Mouse (Mus musculus) c-Kit-positive CD71-positive TER-119-positive erythroid progenitor cells, embryonic 14.5 days (primary cell): ENCODE measurements around the gene Nyap2.
A peak's percentile ranks its signal among the peaks of the same experiment; 100 is the strongest.
"Not testable (repeated sequence)": the region's sequence is repeated elsewhere in the genome, so short reads cannot be mapped to it uniquely, and the experiment has no call there.

ENCODE experiments used
- DNase-seq: peaks from one replicate; pipeline ENCODE4 v3.0.0-alpha.2; 2013; ENCODE audit warnings: low spot score

Gene Nyap2

GRCm38 (mm10) chr1:81180686-81181085 lies 103.9 kb downstream of the Nyap2 start:
- no peak for DNase-seq

GRCm38 (mm10) chr1:81209536-81209935 lies 132.8 kb downstream of the Nyap2 start:
- DNase-seq: no peak

- no peak for DNase-seq
Observed at GRCm38 (mm10) chr1:81211491-81211890, 134.7 kb downstream of the Nyap2 start.

- DNase-seq: no peak
Observed at GRCm38 (mm10) chr1:81219790-81220189, 143.0 kb downstream of the Nyap2 start.

DNA sequence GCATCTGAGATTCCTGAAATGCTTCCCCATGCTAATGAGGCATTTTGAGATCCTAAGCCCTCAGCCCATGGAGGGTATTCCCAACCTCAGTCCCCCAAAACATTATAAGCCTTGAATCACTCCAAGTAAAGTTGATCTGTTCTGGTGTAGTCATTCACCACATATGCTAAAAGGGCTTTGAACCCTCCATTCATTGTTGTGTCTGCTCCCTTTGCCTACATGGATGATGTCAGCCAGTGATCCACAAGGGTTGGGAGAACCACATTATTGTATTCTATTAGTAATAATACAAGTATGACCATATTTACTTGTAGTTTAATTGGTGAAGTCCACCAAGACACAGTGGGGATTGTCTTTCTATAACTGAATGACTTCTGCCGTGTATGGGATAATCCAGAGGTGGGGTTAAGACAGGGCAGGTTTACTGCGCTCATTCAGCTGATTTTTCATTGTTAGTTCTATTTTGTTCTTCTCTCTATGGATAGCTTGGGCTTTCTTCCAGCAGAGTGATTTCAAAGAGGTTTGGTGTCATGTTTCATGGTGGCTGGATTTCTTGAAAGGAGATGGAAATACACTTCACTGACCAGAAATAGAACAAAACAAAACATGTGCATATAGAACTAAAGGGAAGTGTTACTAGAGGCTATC lies 155.1 kb downstream of the Nyap2 start:
- no peak for DNase-seq

DNA sequence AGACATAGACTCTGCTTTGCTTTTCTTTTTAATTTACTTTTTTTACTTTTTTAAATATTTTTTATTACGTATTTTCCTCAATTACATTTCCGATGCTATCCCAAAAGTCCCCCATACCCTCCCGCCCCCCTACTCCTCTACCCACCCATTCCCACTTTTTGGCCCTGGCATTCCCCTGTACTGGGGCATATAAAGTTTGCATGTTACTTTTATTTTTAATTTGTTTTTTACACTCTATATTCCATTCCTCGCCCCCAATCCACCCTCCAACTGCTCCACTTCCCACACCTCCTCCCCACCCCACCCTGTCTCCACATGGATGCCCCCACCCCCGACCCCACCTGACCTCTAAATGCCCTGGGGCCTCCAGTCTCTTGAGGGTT lies 155.6 kb downstream of the Nyap2 start:
- not testable (repeated sequence) for DNase-seq

GRCm38 (mm10) chr1:81248447-81249205 lies 171.9 kb downstream of the Nyap2 start:
- DNase-seq: no peak

- DNase-seq: no peak
Observed at GRCm38 (mm10) chr1:81250068-81250467, 173.3 kb downstream of the Nyap2 start.

DNA sequence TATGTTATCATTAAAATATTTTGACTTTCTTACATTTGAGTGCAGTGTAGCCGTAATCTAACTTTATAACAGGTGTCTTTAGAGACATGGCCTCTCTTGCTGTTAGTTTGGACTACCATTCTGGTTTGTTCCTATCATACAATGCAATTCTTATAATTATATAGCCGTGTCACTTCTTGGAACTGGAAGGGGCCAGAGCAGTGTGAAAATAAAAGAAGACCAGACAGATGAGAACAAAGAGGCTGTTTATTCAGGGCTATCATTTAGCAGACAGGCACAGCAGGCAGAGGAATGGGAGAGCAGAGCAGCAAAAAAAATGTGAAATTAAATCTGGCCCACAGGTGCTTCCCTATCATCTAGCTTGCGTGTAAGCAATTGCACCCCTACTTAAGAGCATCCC lies 189.7 kb downstream of the Nyap2 start:
- no peak for DNase-seq

DNA sequence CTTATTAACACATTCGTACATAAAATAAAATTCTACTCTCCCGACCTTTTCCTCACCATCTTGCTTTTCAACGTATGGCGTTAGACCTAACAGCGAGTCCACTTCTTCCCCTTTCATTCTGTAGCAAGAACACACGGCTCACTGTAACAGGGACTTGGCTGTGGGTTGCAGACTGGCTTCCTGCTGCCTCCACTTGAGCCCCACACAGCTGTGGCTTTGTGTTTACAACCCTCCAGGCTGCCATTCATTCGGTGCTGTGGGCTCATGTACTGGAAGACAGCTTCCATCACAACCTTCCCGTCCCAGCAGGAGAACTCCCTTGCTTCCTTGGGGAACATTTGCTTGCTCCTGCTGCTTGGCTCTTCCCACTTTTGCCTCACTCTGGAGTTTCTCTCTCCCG lies 204.2 kb downstream of the Nyap2 start:
- DNase-seq: no peak

GRCm38 (mm10) chr1:81285633-81286032 lies 208.9 kb downstream of the Nyap2 start:
- no peak for DNase-seq

GRCm38 (mm10) chr1:81287088-81287487 lies 210.3 kb downstream of the Nyap2 start:
- DNase-seq: peak; percentile 3

GRCm38 (mm10) chr1:81300735-81301134 lies 224.0 kb downstream of the Nyap2 start:
- no peak for DNase-seq

- DNase-seq: no peak
Observed at GRCm38 (mm10) chr1:81301661-81302060, 224.9 kb downstream of the Nyap2 start.

DNA sequence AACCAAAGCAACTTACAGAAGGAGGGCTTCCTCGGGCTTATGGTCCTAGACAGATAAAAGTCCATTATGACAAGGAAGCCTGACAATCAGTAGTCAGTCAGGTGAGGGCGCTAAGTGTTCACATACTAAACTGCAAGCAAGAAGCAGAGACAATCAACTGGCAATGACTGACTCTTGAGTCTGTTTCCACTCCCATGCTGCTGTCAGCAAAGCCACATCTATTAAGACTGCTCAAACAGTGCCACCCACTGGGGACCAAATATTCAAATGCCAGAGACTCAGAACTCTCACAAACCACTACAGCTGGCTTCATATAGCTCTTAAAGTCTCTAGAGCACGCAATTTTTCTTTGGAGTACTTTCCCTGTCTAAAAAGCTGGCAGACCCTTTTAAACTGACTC lies 226.6 kb downstream of the Nyap2 start:
- no peak for DNase-seq

DNA sequence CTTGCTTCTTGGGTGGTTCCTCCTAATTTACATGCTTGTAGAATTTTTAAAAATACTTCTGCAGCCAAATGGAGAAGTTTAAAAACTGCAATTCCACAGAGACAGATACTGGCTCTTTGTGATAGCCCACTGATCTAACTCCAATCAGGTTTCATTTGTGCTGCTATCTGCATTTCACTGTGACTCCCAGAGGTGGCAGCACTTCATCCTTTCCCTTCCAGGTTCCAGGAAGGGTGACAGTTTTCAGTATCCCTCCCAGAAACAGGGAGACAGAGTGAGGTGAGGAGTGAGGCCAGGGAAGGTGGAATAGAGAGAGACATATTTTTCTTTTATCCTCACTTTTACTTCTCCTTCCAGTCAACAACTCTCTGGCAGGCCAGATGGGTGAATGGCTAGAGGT lies 230.7 kb downstream of the Nyap2 start:
- no peak for DNase-seq

DNA sequence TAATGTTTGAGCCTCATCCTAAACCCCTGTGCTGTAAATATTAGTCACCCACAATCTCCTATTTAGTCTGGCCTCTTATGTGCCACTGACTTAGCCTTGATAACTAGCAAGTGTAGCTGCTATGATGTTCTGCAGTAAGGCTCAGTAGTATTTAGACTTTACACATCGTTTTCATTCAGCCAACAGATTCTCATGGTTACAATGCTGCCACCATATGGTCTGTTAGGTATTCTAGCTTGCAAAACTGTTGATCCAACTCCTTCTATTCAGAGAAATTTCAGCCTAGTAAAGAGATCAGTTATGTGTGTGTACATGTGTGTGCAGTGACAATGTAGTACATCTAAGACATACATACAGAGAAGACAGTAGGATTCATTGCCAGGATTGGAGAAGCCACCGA lies 231.2 kb downstream of the Nyap2 start:
- DNase-seq: no peak

DNA sequence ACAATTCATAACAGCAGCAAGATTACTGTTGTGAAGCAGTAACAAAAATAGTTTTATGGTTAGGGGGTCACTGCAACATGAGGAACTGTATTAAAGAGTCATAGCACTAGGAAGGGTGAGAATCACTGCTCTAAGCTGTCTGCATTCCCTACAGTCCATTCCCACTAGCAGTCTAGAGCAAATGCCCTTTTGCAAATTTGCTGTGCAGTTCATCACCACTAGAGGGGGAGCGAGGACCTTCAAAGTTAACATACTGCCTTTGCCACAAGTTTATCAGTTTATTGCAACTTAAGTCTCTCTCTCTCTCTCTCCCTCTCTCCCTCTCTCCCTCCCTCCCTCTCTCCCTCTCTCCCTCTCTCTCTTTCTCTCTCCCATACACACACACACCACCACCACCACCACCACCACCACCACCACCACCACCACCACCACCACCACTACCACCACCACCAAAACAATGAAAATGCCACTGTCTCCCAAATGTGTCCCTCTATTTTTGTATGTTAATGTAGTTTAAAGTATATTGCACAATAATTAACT lies 233.4 kb downstream of the Nyap2 start:
- peak; percentile 12 for DNase-seq

GRCm38 (mm10) chr1:81316403-81316994 lies 239.7 kb downstream of the Nyap2 start:
- DNase-seq: peak; percentile 4

DNA sequence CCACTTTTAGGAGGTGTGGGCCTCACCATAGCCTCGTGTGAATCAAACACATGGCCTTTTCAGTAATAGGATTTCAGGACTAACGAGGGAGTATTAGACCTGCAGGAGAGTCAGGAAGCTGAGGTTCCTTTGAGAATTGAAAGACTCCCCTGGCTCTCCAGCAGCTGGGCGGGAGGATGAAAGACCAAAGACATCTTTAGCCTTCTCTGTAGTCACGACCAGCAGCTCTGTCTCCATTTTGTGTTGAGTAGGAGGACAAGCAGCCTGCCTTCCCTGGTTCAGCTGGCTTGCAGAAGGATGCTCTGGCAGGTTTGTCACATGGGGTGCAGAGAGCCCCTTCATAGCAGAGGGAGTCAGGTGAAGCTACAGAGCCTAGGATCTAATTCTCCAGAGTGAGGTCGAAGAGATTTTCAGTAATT lies 240.3 kb downstream of the Nyap2 start:
- DNase-seq: no peak

DNA sequence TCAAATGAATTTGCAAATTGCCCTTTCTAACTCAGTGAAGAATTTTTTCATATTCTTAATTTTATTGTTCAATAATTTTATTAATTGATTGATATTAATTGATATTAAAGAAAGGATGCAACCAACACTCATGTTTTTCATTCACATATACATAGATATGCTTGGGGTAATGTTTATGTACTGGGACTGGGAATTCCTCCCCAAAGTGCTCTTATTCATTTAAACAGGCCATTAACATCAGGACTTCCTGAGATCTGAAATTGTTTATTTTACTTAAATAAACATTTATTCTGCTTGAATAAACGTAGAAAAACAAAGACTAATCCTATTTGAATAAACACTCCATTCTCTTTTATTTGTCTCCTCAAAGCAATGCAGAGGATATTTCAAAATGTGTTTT lies 311.0 kb downstream of the Nyap2 start:
- no peak for DNase-seq
